Mouse (Mus musculus): ENCODE measurements around the gene Mafg.

Mafg gene

DNA sequence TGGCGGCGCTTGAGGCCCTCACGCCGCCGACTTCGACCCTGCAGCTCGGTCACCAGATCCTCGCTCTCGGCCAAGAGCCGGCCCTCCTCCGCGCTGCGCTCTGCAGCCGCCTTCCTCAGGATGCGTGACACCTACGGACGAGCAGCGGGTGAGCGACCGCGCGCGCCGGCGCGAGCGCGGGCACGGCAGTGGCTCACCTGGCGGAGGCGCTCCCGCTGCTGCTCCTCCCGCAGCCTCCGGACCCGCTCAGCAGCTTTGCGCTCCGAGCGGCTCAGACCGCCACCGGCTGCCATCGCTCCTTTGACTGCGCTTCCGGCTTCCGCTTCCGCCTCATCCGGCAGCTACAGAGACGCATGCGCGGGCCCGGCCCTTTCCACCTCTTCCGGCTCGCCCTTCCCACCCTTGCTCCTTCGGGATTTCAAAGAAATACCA, 8.7 kb downstream of the Mafg start:
- in situ Hi-C loops (cut with MboI, MseI), result loop anchor here in 1 of 2 experiments (5.0 kb wide), 1 partner anchor 88 kb away; the partner anchor contains the start of genes Cenpx and Lrrc45

DNA sequence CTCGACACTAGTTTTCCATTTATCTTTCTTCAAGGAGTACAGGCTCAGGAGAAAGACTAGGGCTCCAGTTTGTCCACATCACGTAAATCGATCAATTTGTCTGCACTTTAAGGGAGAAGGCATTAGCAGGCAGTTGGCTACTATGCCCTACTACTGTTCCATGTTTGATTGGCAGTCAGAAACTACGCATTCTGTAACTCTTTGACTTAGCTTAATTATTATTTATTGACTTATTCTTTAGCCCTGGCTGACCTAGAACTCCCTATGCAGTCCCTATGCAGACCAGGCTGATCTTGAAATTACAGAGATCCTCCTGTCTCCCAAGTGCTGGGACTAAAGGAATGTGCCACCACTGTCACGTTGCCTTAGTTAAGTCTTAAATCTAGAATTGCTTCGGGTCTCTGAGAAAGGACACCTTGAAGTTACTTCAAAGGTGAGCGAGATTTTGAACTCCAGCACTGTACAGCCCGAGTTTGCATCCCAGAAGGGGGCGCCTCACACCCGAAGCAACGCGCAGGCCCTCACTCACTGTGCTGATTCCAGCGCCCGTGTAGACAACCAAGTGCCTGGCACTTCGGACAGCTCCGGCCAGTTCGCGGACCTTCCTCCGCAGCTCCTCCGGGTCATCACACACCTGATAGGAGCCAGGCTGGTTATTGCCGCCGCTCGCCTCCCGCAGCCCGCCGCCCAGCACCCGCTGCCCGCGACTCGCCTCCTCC, 9.3 kb downstream of the Mafg start:
- in situ Hi-C loops (cut with MboI, MseI), result no loop called here

DNA sequence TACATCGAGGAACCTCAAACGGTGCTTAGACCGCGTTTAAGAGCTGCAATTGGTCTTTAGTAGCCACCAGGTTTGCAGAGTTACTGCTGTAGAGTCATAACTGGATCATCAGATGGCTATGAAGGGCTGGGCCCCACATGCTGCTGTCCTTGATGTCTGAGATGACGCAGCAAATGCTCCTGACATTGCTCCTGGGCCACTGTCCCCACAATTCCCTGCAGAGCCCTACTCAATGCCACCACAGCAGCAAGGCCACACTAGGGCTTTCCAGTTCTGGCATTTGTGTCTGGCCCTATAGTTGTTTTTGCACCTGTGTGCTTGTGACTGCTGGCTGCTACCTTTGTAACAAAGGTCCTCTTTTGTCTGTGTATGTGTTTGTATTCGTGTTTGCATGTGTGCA, 10.6 kb downstream of the Mafg start:
- in situ Hi-C loops (cut with MboI, MseI), result no loop called here

DNA sequence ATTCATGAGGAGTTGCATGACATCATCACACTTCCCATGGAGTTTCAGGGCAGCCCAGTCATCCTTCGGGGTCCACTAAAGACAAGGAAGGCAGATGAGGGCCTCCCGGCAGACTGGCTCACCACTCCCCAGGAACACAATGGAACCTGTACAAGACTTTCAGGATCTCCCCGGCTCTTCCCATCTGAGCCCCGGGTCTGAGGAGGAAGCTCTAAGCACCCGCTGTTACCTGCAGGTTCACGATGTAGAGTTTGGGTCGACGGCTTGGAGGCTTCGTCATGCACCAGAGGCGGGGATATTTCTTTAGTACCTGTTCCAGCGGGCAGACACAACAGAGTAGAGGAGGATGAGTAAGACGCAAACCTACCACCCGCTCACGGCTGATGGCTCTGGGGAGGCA, 13.2 kb downstream of the Mafg start:
- in situ Hi-C loops (cut with MboI, MseI), result no loop called here

DNA sequence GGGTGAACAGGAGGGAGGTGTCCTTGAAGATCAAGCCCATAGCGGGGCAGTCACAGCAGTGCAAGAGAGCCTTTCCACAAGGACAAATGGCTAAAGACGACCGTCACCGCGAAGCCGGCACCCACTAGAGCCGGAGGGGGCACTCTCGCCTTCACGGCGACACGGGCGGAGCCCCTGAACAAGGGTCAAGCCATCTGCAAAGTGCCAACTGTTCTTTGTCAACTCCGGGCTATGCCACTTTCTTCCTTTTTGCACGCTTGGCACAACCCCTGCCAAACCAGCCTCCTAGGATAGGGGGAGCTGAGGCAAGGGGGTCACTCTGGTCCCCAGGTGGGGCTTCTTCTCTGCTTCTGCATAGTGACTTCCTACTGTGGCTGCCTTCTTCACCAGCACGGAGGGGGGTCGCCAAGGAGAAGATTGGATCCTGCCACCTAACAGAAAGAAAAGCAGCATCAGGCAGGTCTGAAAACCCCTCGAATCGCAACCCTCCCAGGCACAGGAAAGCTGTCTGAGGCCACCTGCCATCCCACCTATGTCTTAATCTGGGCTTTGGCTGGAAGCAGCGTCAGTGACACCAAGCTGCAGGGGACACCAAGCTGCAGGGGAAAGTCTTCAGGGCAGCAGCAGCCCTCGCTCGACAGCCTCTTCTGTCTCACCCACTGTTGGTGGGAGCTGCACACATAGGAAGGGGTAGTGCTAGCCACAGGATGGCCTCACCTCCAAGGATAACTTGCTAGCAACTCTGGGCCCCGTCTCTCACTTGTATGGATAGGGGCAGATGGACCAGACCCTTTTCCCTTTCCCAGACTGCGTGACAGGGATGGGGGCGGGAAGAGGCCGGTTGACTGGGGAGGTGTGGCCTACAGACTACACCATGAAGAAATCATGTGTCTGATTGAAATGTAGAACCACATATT, 14.5 kb downstream of the Mafg start:
- in situ Hi-C loops (cut with MboI, MseI), result no loop called here

DNA sequence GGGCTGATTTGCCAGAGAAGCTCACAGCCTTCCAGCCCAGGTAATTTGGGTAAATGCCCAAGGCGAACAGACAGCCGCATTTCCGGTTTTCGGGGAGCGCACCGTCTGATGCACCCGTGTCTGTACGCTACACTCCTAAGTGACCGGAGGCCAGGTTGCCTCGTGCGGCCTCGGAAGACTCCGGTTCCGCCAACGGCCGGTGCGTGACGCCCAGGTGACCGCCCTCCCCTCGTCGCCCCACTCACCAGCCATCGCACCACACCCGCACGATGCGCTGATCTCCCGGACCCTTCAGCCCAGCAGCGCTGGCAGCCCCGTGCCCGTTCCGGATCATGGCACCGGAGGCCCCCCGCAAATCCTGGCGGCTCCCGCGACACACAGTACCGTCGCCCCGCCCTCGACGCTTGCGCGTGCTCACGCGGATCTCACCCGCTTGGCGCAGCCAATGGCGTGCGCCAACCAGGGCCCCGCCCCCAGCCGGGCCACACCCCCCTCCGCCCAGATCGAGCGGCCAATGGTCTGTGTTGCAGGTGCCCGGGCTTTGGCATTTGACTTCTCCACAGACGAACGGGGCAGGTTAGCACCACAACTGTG, 15.8 kb downstream of the Mafg start, which contains the start of gene Pcyt2:
Pcyt2 (minus strand) TSS at position 418 of the 594 bp plus-strand sequence.
- in situ Hi-C loops (cut with MboI, MseI), result no loop called here

DNA sequence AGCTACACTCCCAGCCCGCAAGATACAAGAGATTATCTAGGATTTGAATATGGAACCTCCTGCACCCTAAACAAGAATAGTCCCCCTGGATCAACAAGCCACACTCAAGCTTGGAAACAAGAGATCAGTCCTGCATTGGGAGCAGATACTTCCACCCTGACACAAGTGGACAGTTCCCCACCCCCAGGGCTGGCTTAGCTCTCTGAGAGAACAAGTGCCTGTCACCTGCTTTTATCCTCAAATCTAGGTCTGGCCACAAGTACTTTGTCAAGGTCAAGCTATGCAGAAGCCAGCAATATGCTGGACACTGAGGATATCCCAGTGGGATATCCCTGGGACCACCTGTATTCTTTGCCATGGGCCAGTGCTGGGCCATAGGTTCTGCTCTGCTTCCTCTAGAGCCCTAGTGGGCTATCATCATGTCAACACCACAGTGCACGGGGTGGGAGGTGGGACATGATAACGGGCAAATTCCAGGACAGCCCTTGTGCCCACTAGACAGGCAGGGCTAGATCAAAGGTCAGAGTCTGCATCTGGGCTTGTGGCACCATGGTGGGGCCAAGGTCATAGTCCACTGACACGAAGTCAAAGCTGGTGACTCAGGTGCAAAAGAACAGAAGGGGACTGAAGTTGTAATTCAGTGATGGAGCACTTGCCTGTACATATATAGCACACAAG, 16.6 kb downstream of the Mafg start:
- in situ Hi-C loops (cut with MboI, MseI), result no loop called here

DNA sequence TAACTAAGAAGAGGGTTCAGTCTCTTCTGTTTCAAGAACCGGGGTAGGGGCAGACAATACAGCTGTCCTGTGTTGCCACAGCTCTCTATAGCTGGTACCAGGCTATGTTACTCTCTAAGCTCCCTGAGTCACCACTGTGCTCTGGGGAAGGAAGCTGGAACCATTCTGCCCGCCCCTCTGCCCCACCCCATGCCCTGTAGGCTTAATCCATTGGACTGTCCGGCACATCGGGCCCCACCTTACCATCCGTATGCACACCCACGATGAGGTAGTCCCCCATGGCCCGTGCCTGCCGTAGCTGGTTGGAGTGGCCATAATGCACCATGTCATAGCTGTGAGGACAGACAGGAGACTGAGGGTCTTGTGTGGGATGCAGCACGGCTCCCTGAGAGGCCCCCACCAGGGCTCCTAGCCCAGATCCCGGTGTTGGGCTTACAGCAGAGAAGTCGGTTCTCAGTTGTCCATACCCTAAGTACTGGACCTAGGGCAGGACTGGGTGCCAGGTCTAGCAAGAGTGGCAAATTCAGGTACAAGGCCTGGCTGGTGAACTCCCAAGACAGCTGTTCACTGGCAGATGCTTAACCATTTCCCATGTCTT, 17.7 kb downstream of the Mafg start:
- in situ Hi-C loops (cut with MboI, MseI), result no loop called here

DNA sequence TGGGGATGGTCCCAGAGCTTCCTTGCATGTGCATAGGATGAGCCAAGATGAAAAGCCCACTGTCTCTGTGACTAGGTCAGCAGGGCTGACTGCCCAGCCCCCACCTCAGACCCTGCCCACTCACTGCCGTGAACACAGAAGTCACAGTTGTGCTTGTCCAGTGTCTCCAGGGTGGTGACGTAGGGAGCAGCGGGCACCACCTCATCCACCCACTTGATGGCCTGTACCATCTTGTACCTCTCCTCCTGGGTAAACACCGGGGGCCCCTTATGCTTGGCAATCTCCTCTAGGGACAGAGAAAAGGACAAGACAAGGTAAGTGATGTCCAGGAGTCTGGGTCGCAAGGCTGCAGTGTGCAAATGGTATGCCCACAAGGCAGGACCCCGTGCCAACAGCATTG, 18.2 kb downstream of the Mafg start:
- in situ Hi-C loops (cut with MboI, MseI), result no loop called here

DNA sequence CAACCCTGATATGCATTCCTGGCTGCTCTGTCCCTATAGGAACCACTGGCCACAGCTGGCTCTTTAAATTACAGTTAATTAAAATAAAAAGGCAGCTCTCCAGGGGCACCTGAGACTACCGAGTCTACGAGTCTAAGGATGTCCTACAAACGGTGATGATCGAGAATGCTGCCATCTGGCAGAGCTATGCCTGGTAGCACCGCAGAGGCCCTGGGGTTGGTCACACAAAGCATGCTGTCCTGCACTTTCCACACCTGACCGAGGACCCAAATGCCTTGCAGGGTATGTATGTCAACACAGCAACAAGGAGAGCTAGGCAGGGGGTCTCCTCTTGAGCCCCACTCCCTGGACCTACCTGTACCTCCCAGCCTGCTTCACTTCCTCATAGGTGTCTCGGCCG, 19.4 kb downstream of the Mafg start:
- in situ Hi-C loops (cut with MboI, MseI), result no loop called here

DNA sequence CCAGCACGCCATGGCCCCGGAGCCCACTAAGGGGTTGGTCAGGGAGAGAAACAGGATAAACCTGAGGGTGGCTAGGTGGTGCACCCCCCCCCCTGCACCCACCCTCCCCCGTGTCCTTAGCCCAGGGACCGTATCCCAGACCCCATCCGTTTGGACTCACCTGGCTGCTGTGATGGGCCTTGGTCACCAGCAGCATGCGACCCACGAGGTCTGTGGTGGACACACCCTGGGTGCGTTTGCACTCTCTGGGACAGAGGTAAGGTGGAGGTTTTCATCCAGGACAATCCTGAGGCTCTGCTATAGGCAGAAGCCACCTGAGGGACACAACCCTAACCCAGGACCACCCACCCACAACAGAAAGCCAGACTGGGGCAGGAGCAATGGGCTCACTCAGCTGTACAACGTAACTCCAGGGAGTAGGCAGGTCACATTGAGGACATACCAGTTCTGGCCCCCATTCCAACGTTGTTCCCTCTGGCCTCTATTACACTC, 19.9 kb downstream of the Mafg start:
- in situ Hi-C loops (cut with MboI, MseI), result no loop called here

DNA sequence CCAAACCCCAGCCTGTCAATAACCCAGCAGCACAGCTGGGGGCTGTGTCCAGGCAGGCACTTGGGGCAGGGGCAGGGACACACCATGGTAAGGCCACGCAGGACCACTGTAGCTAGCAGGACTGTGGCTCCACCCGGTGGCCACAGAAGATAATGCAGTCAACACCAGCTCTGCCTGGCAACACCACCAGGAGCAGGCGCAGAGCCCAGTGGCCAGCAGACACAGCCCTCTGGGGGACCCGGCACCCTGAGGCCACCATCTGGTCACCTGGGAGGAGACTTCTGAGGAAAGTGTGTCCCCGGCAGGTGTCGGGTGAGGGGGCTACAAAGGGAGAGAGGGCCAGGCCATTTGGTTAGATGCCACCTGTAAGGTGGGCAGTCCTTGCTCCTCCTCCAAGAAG, 20.6 kb downstream of the Mafg start:
- in situ Hi-C loops (cut with MboI, MseI), result no loop called here

DNA sequence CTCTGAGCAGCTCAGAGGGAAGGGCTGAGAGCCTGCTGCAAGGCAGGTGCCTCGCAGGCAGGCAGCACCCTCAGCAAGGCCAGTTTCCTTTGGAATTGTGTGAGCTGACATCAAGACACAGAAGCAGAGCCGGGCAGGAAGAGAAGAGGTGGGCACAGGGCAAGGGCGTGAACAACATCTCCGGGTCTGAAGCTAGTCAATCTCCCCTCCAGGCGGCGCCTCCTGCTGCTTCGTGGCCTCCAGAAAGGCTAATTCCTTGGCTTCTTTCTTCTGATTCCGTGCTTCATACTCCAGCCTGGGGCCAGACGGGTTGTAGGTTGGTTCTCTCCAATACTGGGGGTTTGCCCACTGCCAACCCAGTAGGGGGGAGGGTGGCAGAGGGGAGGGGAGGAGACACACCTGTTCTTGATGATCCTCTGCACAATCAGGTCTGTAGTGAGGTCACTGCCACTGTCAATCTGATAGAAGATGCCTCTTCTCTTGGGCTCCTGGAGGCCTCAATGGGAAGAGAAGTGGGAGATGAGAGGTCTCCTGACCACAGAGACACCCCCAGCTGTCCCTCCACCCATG, 22.8 kb downstream of the Mafg start:
- in situ Hi-C loops (cut with MboI, MseI), result no loop called here

DNA sequence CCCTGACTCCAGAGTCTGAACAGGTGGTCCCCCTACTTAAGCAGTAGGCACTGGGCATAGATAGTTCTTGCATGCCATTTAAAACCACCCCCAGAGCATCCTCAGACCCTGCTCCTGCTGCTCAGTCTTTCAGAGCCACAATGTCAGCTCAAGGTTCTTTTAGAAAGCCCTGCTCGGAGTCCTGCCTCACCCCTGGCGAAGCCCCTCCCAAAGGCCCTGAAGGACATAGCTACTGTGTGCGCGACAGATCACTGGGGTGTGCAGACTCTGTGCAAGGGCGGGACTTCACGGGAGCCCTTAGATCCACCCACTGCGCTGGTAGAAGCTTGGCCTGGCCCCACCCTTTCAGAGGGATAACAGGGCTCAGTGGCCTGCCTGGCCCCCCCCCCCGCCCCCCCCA, 24.1 kb downstream of the Mafg start:
- in situ Hi-C loops (cut with MboI, MseI), result no loop called here

DNA sequence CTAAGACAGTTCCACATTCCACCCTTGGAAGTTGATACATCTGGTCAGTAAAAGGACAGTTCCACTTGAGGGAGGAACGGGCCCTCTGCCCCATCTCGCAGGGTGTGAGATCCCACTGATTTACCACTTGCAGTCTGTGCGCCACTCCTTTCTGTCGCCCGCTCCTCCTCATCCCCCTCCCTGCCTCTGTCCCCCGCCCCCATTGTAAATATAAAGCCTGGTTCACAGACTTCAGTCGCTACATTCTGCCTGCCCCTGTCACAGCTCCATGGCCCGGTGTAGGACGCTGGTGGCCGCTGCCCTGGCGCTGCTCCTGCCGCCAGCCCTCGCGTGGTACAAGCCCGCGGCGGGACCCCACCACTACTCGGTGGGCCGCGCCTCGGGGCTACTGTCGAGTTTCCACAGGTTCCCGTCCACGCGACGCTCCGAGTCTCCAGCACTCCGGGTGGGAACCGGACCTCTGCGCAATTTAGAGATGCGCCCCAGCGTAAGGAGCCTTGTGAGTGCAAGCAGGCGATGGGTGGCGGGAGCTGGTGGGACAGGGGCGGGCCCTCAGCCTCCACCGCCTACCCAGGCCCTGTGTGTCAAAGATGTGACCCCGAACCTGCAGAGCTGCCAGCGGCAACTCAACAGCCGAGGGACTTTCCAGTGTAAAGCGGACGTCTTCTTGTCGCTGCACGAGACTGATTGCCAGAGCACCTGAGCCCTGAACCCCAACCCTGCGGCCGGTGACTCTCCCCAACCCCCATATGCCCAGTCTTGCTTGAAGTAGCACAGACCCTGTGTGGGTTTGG, 25.0 kb downstream of the Mafg start, which contains the start of gene Npb:
Npb (plus strand) TSS at position 237 of the 794 bp plus-strand sequence.
- in situ Hi-C loops (cut with MboI, MseI), result no loop called here

DNA sequence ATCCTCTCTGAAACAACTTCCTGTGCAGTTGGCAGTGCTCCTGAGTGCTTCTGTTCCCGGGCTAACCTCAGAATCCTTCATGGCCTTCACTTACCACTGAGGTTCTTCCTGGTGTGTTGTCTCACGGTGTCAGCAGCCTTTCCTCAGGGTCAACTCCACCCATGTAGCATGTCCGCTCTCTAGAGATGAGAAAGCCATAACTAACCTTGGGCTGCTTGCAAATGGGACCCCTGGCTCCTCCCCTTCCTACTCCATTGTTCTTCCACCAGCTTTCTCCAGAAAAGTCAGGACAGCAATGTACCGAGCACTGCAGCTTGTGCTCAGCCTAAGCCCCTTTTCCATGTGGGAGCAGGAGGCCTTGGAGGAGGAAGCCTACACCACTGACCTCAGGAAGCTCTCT, 26.6 kb downstream of the Mafg start:
- in situ Hi-C loops (cut with MboI, MseI), result no loop called here

DNA sequence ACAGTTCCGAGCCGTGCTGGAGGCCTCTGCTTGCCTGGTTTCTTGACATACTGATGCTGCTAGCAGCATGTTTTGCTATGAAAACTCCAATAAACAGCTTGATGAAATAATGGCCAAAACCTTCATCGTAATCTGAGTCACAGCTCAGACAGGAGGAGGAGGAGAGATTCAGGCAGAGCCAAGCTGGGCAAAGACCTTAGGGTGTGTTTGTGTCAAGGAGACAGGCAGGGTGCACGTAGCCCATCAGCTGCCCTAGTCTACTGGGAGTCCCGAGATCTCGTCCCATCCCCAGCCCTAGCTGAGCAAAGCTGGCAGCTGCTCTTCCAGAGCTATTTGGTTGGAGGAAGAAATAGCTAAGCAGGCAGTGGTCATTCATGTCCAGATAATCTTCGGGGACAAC, 27.7 kb downstream of the Mafg start:
- in situ Hi-C loops (cut with MboI, MseI), result no loop called here

DNA sequence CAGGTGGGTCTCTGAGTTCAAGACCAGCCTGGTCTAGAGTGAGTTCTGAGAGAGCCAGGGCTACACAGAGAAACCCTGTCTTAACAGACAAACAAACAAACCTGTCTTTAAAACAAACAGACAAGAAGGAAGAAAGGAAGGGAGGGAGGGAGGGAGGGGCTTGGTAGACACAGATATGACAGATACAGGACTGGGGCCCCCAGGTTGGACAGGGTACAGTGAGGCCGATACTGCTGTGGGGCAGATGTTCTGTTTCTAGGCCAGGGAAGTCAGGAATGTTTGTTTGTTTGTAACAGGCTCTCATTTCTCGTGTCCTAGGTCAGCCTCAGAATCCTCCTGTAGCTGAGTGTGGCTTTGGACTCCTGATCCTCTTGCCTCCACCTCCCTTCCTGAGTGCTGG, 29.9 kb downstream of the Mafg start:
- in situ Hi-C loops (cut with MboI, MseI), result no loop called here

DNA sequence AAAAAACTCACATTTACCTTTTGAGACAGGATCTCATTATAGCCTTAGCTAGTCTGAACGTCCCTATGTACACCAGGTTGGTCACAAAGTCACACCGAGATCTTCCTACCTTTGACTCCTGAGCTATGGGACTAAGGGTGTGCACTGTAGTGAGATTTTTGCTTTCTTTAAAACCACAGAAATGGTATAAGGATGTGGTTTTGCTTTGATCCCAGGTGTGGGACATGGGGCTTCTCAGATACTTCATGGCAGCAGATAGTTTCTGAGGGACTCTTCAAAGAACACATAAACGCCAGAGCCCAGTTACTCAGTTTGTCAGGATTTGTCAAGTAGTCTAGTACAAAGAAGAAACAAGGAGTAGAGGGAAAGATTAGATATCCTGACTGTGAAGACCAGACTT, 32.7 kb downstream of the Mafg start:
- in situ Hi-C loops (cut with MboI, MseI), result no loop called here
